Mouse (Mus musculus) forelimb bud, embryonic 11.5 days (tissue): Measurements from ENCODE around the gene Ptpn7.
"Not testable (repeated sequence)": the region's sequence is repeated elsewhere in the genome, so short reads cannot be mapped to it uniquely, and the experiment has no call there.

Source experiments
- DNase-seq: peaks from one replicate; pipeline ENCODE4 v3.0.0-alpha.2; 2012; ENCODE audit warnings: low read depth, low spot score

Gene Ptpn7

GRCm38 (mm10) chr1:135185936-135186335 lies 53.4 kb downstream of the Ptpn7 start:
- no peak for DNase-seq

DNA sequence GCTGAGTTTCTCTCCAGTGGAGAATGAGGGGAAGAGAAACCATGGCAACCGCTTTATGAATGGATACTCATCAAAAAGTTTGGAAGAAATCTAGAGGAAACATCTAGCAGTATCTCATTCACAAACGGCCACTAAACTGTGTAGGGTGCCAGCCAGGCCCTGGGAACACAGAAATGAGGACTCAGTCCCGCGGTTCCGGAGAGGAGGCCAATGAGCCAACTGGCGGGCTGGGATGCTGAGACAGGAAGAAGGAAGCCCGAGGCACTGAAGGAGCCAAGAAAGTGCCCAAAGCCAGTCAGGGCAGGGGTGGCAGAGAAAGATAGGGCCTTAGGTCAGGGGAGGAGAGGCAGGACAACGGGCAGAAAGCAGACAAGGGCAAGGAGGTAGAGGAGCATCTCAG lies 53.9 kb downstream of the Ptpn7 start:
- no peak for DNase-seq

DNA sequence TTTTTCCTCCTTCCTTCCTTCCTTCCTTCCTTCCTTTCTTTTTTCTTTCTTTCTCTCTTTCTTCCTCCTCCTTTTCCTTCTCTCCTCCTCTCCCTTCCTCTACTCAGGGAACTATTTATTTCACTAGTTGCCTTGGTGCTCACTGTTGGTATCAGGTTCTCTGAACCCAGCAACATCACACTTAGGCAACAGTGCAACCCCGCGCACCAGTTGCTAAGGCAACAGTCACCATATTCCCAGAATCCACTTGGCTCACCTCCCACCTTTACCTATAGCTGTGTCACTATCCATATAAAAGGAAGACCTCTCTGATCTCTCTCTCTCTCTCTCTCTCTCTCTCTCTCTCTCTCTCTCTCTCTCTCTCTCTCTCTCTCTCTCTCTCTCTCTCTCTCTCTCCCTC lies 54.5 kb downstream of the Ptpn7 start:
- DNase-seq, result not testable (repeated sequence)

GRCm38 (mm10) chr1:135188197-135188596 lies 55.7 kb downstream of the Ptpn7 start:
- no peak for DNase-seq

- no peak for DNase-seq
Observed at GRCm38 (mm10) chr1:135189186-135189585, 56.7 kb downstream of the Ptpn7 start.

DNA sequence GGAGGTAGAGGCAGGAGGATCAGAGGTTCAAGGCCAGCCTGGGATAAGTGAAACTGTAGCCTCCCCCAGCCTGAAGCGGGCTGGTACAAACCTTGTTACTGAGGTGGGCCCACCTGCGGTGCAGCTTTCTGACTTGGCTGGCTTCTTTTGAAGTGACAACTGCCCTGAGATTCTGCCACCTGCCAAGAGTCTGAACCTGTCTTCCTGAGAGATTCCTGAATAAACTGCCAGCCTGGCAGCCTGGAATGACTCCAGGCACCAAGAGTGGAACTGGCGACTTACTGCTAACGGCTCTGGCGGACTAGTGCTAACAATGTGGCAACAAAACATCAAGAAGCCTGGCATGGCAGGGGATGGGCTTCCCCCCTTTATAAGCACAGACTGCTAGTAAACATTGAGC lies 61.8 kb downstream of the Ptpn7 start:
- DNase-seq, result not testable (repeated sequence)
